Mouse (Mus musculus) liver, adult 2 months (tissue): ENCODE measurements around the gene Tor1b.

Source experiments
- CTCF ChIP-seq: fragments of 200-500 bp; IDR thresholded peaks from 2 replicates; pipeline ENCODE4 v1.5.1; 2011; ENCODE audit warnings: low read depth, low read length, control low read depth
- POLR2A ChIP-seq: fragments of 200-500 bp; IDR thresholded peaks from 2 replicates; pipeline ENCODE4 v1.6.1; 2011; ENCODE audit warnings: low read length, control low read depth; ENCODE audit not compliant: insufficient read depth; ENCODE audit errors: extremely low read depth

- TF ChIP-seq CTCF, result no peak
- no peak for TF ChIP-seq POLR2A
These were observed 2.0 kb downstream of the Tor1b start for GRCm38 (mm10) chr2:30954797-30955196.
